Mouse (Mus musculus) embryonic fibroblast, embryonic 13.5 days (primary cell): Measurements from ENCODE around the gene Rce1.

Source experiments
- CTCF ChIP-seq: IDR thresholded peaks from 2 replicates; pipeline ENCODE4 v1.5.1; 2011; ENCODE audit warnings: mild to moderate bottlenecking, control low read depth, low read length, moderate library complexity, borderline replicate concordance; ENCODE audit not compliant: insufficient read depth
- POLR2A ChIP-seq: IDR thresholded peaks from 2 replicates; pipeline ENCODE4 v1.6.1; 2011; ENCODE audit warnings: low read depth, mild to moderate bottlenecking, control low read depth, low read length, moderate library complexity

DNA sequence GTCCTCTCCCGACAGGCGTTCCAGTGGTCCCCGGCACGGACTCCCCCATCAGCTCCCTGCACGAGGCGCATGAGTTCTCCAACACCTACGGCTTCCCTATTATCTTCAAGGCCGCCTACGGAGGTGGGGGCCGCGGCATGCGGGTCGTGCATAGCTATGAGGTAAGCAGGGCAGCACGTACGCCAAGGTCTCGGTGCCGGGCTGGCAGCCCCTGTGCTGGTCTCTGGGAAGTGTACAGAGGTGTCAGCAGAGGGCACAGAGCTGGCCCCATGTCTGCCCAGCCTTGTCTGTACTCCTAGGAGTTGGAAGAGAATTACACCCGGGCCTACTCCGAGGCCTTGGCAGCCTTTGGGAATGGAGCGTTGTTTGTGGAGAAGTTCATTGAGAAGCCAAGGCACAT is 23.0 kb downstream of the Rce1 start:
- TF ChIP-seq CTCF (no peak), POLR2A (no peak)
